In the genomic region with DNA sequence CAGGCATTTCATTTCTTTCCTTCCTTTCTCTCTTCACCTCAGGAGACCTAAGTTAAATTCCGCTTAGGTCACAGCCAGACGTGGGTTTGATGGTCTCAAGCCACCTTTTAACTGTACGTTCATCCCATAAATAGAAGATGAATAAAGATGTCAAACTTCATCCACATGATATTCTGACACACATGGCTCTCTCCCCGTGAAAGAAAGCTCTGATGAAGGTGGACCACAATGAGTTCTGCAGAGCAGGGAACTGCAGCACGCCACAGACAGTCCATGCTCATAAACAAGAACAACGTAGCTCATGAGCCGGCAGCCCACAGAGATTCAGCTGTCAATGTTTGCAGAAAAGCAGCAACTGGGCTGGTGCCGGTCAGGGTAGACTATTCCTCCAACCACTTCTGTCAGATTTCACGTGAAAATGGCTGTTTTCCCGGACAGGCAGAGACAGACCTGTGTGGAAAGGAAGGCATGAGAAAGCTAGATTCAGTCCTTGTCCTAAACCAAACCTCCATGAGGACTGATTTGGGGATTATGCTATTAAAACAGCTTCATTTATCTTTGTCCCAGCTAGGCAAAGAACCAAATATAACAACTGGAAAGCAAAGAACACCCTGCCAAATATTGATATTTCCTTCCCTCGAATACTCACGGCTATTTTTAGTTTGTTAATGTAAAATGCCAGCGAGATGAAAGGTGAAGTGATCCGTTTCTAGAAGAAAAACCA, we compare ENCODE assay signal across 11 mouse cellular contexts.
DNase-seq lines count a peak whose midpoint lies in the region; ATAC-seq lines count a peak whose summit lies in the region.
"Had no signal": no experiment of that assay in that cellular context is flagged by ENCODE, and none has a peak within 500 bp of the region (broad histone marks: within the 10 kb centered on the region; RNA-seq: fewer than 3 reads in every experiment).

No protein-coding gene starts in this region.

- no peak overlapping the region for H3K4me3 ChIP-seq in forebrain, embryonic 13.5 days
- H3K4me3 ChIP-seq in limb, embryonic 10.5 days: peak overlapping the region; percentile 19; the same call in 1 of the 2 replicates
- H3K4me3 ChIP-seq in liver, embryonic 11.5 days (ENCODE audit: low read depth, low read length): no peak overlapping the region

- no peak overlapping the region; the same call in 1 of the 2 replicates for H3K9ac ChIP-seq in forebrain, embryonic 13.5 days
- no peak overlapping the region for H3K9ac ChIP-seq in liver, embryonic 11.5 days (ENCODE audit: low read depth, low read length)

- 0 out of 2 replicates have a peak, but pooled peaks cover 5% of the 10 kb centered on the region for H3K27me3 ChIP-seq in forebrain, embryonic 13.5 days
- no peaks in the 10 kb centered on the region for H3K27me3 ChIP-seq in limb, embryonic 10.5 days (ENCODE audit: low read depth, poor library complexity, severe bottlenecking)
- no peaks in the 10 kb centered on the region for H3K27me3 ChIP-seq in liver, embryonic 11.5 days (replicated peaks; ENCODE audit: control insufficient read depth, insufficient read depth, low read length)

- H3K36me3 ChIP-seq in forebrain, embryonic 13.5 days (ENCODE audit: poor library complexity, severe bottlenecking): no peaks in the 10 kb centered on the region
- no peaks in the 10 kb centered on the region for H3K36me3 ChIP-seq in limb, embryonic 10.5 days
- H3K36me3 ChIP-seq in liver, embryonic 11.5 days (ENCODE audit: control insufficient read depth, insufficient read depth, low read length): no peaks in the 10 kb centered on the region

- H3K27ac ChIP-seq in forebrain, embryonic 13.5 days: 0 out of 2 replicates have a peak overlapping the region, but pooled peaks have one; percentile 42
- peak overlapping the region; percentile 82 for H3K27ac ChIP-seq in limb, embryonic 10.5 days
- no peak overlapping the region for H3K27ac ChIP-seq in liver, embryonic 11.5 days (ENCODE audit: low read depth, low read length)
- H3K27ac ChIP-seq: macrophage had no signal

- H3K4me1 ChIP-seq in forebrain, embryonic 13.5 days: peaks cover 71% of the 10 kb centered on the region
- H3K4me1 ChIP-seq in limb, embryonic 10.5 days: peaks cover 82% of the 10 kb centered on the region
- peaks cover 19% of the 10 kb centered on the region for H3K4me1 ChIP-seq in liver, embryonic 11.5 days (replicated peaks; ENCODE audit: control insufficient read depth, insufficient read depth, low read length)

- 32% methylated on average over 14 of the region's 14 CpGs for WGBS in forebrain, embryonic 13.5 days
- 29% methylated on average over 14 of the region's 14 CpGs for WGBS in limb, embryonic 10.5 days
- 40% methylated on average over 14 of the region's 14 CpGs for whole genome bisulfite sequencing in liver, embryonic 11.5 days

- no peaks in the 10 kb centered on the region for H3K9me3 ChIP-seq in forebrain, embryonic 13.5 days (replicated peaks)
- H3K9me3 ChIP-seq in limb, embryonic 10.5 days (replicated peaks): no peaks in the 10 kb centered on the region
- no peaks in the 10 kb centered on the region for H3K9me3 ChIP-seq in liver, embryonic 11.5 days (ENCODE audit: control insufficient read depth, low read length)

- peak; percentile 28 to 37 for DNase-seq in kidney, postnatal 4 days
- no peak for DNase-seq in kidney, postnatal 25 days
- no peak for DNase-seq in limb, embryonic 10.5 days (ENCODE audit: low spot score)
- peak; percentile 20 for DNase-seq in retina, postnatal 1 day
- no peak for DNase-seq in liver, embryonic 11.5 days (ENCODE audit: low spot score)
- DNase-seq in gastrocnemius, postnatal 10 days: no peak
- no peak for DNase-seq in layer of hippocampus, postnatal 36 days
- DNase-seq: right cerebral cortex, postnatal 14 days; thymus, postnatal 36 days had no signal

- no peak overlapping the region for H3K4me2 ChIP-seq in forebrain, embryonic 13.5 days
- no peak overlapping the region for H3K4me2 ChIP-seq in liver, embryonic 11.5 days

- no peak for ATAC-seq in forebrain, embryonic 13.5 days
- ATAC-seq in liver, embryonic 11.5 days (replicated peaks; ENCODE audit: low FRiP score): no peak

Comparison
In these comparisons a context has a peak if more than half of its experiments do, and no peak if none do; other contexts are left out.
1. DNase-seq: peak in kidney, postnatal 4 days (2 of 2) and retina, postnatal 1 day (single experiment); none in kidney, postnatal 25 days (0 of 2), limb, embryonic 10.5 days (single experiment), liver, embryonic 11.5 days (single experiment), gastrocnemius, postnatal 10 days (single experiment) and layer of hippocampus, postnatal 36 days (0 of 2).